Mouse (Mus musculus) embryonic facial prominence, embryonic 12.5 days (tissue): ENCODE measurements around the gene Olfr1211. TPM values are rescaled to one million over a fixed set of nuclear protein-coding genes. Genes with fewer than 3 reads are reported as not detected.

Experiments used
- ATAC-seq: fragments of 200-750 bp; cut with Nextera tagmentation; 2 replicates; pipeline ENCODE4 v1.8.0; 2017; ENCODE audit not compliant: insufficient number of reproducible peaks, insufficient read depth, low FRiP score, low TSS enrichment
- H3K27ac ChIP-seq: fragments of 300-500 bp; sonication (generic); 2 replicates; pipeline ENCODE4 v1.5.1; 2016; ENCODE audit warnings: mild to moderate bottlenecking
- H3K27me3 ChIP-seq: fragments of 300-500 bp; sonication (generic); 2 replicates; pipeline ENCODE4 v1.6.1; 2016; ENCODE audit warnings: mild to moderate bottlenecking, moderate library complexity
- H3K36me3 ChIP-seq: fragments of 300-500 bp; sonication (generic); 2 replicates; pipeline ENCODE4 v1.6.1; 2016; ENCODE audit warnings: mild to moderate bottlenecking
- H3K4me1 ChIP-seq: fragments of 300-500 bp; sonication (generic); 2 replicates; pipeline ENCODE4 v1.6.1; 2016
- H3K4me2 ChIP-seq: fragments of 300-500 bp; sonication (generic); replicated peaks from 2 replicates; pipeline ENCODE4 v1.6.1; 2016; ENCODE audit warnings: mild to moderate bottlenecking, moderate library complexity
- H3K4me3 ChIP-seq: fragments of 300-500 bp; sonication (generic); 2 replicates; pipeline ENCODE4 v1.5.1; 2016; ENCODE audit warnings: mild to moderate bottlenecking
- H3K9ac ChIP-seq: fragments of 300-500 bp; sonication (generic); 2 replicates; pipeline ENCODE4 v1.6.1; 2016; ENCODE audit warnings: mild to moderate bottlenecking, moderate library complexity
- H3K9me3 ChIP-seq: fragments of 300-500 bp; sonication (generic); 2 replicates; pipeline ENCODE4 v1.6.1; 2016; ENCODE audit warnings: mild to moderate bottlenecking, moderate library complexity
- WGBS: fragments of 180-500 bp; shearing (Covaris S2); methylation state at CpG from one replicate; pipeline ENCODE4 v1.1.7; 2016; 5-methylcytosine and 5-hydroxymethylcytosine counted together
- polyA plus RNA-seq: library from polyadenylated mRNA; unstranded; fragments of >200 nt; fragmentation: Nextera tagmentation; extraction: Ambion mirVana; gene quantifications from 2 replicates; pipeline ENCODE4 v1.2.1, GENCODE M21; 2016

Olfr1211 gene
- not detected in 2 replicates for polyA plus RNA-seq

- Histone ChIP-seq H3K9me3 (no peaks in the 10 kb centered on the region), H3K9ac (no peak within 1 kb of the TSS), H3K27me3 (no peaks in the 10 kb centered on the region), H3K27ac (no peak within 1 kb of the TSS), H3K36me3 (no peaks in the 10 kb centered on the region), H3K4me3 (no peak within 1 kb of the TSS), H3K4me2 (no peak within 1 kb of the TSS), H3K4me1 (no peaks in the 10 kb centered on the region)
- 82% methylated on average over 1 of the region's 1 CpGs for WGBS
- no peak for ATAC-seq
These were observed at the start of gene Olfr1211 for GRCm38 (mm10) chr2:88938011-88938410. Olfr1211 (minus strand) TSS chr2:88938111.

GRCm38 (mm10) chr2:88980181-88980580 lies 42.3 kb upstream of the Olfr1211 start, which contains the start of gene Gm13762:
Gm13762 (minus strand) TSS chr2:88980281.
- ATAC-seq, result no peak
- no peak within 1 kb of the TSS for H3K4me3 ChIP-seq
- WGBS, result 80% methylated on average over 1 of the region's 1 CpGs

GRCm38 (mm10) chr2:88953669-88954068 lies 15.8 kb upstream of the Olfr1211 start, which contains the start of gene Olfr1212:
Olfr1212 (plus strand) TSS chr2:88953969.
- no peak for ATAC-seq
- no peaks in the 10 kb centered on the region for H3K9me3 ChIP-seq
- H3K4me1 ChIP-seq, result no peaks in the 10 kb centered on the region
- no peaks in the 10 kb centered on the region for H3K27me3 ChIP-seq
- H3K4me2 ChIP-seq, result no peak within 1 kb of the TSS
- H3K27ac ChIP-seq, result no peak within 1 kb of the TSS
- no peak within 1 kb of the TSS for H3K4me3 ChIP-seq
- no peaks in the 10 kb centered on the region for H3K36me3 ChIP-seq
- no peak within 1 kb of the TSS for H3K9ac ChIP-seq

More at GRCm38 (mm10) chr2:88980181-88980580, 42.3 kb upstream of the Olfr1211 start, which contains the start of gene Gm13762:
- no peaks in the 10 kb centered on the region for H3K9me3 ChIP-seq
- H3K36me3 ChIP-seq, result no peaks in the 10 kb centered on the region
- H3K27me3 ChIP-seq, result no peaks in the 10 kb centered on the region
- no peak within 1 kb of the TSS for H3K9ac ChIP-seq
- no peak within 1 kb of the TSS for H3K4me2 ChIP-seq
- H3K27ac ChIP-seq, result no peak within 1 kb of the TSS
- H3K4me1 ChIP-seq, result no peaks in the 10 kb centered on the region

GRCm38 (mm10) chr2:88915057-88915456 lies 22.9 kb downstream of the Olfr1211 start, which contains the start of gene Olfr1209:
Olfr1209 (minus strand) TSS chr2:88915157.
- ATAC-seq, result no peak
- H3K27ac ChIP-seq, result no peak within 1 kb of the TSS
- H3K27me3 ChIP-seq, result no peaks in the 10 kb centered on the region
- H3K4me1 ChIP-seq, result no peaks in the 10 kb centered on the region
- no peak within 1 kb of the TSS for H3K4me2 ChIP-seq
- H3K9me3 ChIP-seq, result no peaks in the 10 kb centered on the region
- 85% methylated on average over 3 of the region's 3 CpGs for WGBS
- no peak within 1 kb of the TSS for H3K9ac ChIP-seq
- no peak within 1 kb of the TSS for H3K4me3 ChIP-seq
- no peaks in the 10 kb centered on the region for H3K36me3 ChIP-seq

GRCm38 (mm10) chr2:88902211-88902610 lies 35.7 kb downstream of the Olfr1211 start, which contains the start of gene Olfr1208:
Olfr1208 (minus strand) TSS chr2:88902311.
- Histone ChIP-seq H3K27ac (no peak within 1 kb of the TSS), H3K9me3 (no peaks in the 10 kb centered on the region), H3K4me1 (no peaks in the 10 kb centered on the region), H3K27me3 (no peaks in the 10 kb centered on the region), H3K36me3 (no peaks in the 10 kb centered on the region), H3K9ac (no peak within 1 kb of the TSS), H3K4me3 (no peak within 1 kb of the TSS), H3K4me2 (no peak within 1 kb of the TSS)
- no peak for ATAC-seq

Other genes starting within 250 kb of the Olfr1211 start
- gene Olfr1195, start 248.9 kb downstream of the Olfr1211 start, polyA plus RNA-seq, result not detected in 2 replicates
- not detected in 2 replicates for gene Olfr1196, start 233.5 kb downstream of the Olfr1211 start, polyA plus RNA-seq
- not detected in 2 replicates for gene Olfr1197, start 205.7 kb downstream of the Olfr1211 start, polyA plus RNA-seq
- gene Olfr1198, start 186.7 kb downstream of the Olfr1211 start, polyA plus RNA-seq, result not detected in 2 replicates
- not detected in 2 replicates for gene Olfr1199, start 177.6 kb downstream of the Olfr1211 start, polyA plus RNA-seq
- not detected in 2 replicates for gene Olfr1200, start 167.6 kb downstream of the Olfr1211 start, polyA plus RNA-seq
- not detected in 2 replicates for gene Olfr1201, start 145.1 kb downstream of the Olfr1211 start, polyA plus RNA-seq
- 0.04 TPM in 1 of 2 replicates, not detected in the other for gene Olfr1202, start 123.6 kb downstream of the Olfr1211 start, polyA plus RNA-seq
- not detected in 2 replicates for gene Olfr1205, start 108.4 kb downstream of the Olfr1211 start, polyA plus RNA-seq
- gene Olfr1204, start 88.8 kb downstream of the Olfr1211 start, polyA plus RNA-seq, result not detected in 2 replicates
- not detected in 2 replicates for gene Olfr1206, start 74.9 kb downstream of the Olfr1211 start, polyA plus RNA-seq
- gene Olfr1208, start 35.8 kb downstream of the Olfr1211 start, polyA plus RNA-seq, result not detected in 2 replicates
- gene Olfr1209, start 23.0 kb downstream of the Olfr1211 start, polyA plus RNA-seq, result not detected in 2 replicates
- gene Olfr1212, start 15.9 kb upstream of the Olfr1211 start, polyA plus RNA-seq, result not detected in 2 replicates
- not detected in 2 replicates for gene Gm13762, start 42.2 kb upstream of the Olfr1211 start, polyA plus RNA-seq
- gene Olfr1214, start 54.5 kb upstream of the Olfr1211 start, polyA plus RNA-seq, result not detected in 2 replicates
- not detected in 2 replicates for gene Olfr1215, start 68.9 kb upstream of the Olfr1211 start, polyA plus RNA-seq
- gene Olfr1216, start 80.2 kb upstream of the Olfr1211 start, polyA plus RNA-seq, result not detected in 2 replicates
- not detected in 2 replicates for gene Olfr1217, start 94.0 kb upstream of the Olfr1211 start, polyA plus RNA-seq
- gene Olfr1218, start 123.1 kb upstream of the Olfr1211 start, polyA plus RNA-seq, result not detected in 2 replicates
- gene Olfr1219, start 145.4 kb upstream of the Olfr1211 start, polyA plus RNA-seq, result not detected in 2 replicates
- 0.04 TPM in 1 of 2 replicates, not detected in the other for gene Olfr1220, start 168.7 kb upstream of the Olfr1211 start, polyA plus RNA-seq
- gene Olfr1221, start 179.2 kb upstream of the Olfr1211 start, polyA plus RNA-seq, result not detected in 2 replicates
- not detected in 2 replicates for gene Olfr1222, start 194.9 kb upstream of the Olfr1211 start, polyA plus RNA-seq
- not detected in 2 replicates for gene Olfr1223, start 213.4 kb upstream of the Olfr1211 start, polyA plus RNA-seq
- gene Olfr1224-ps1, start 226.0 kb upstream of the Olfr1211 start, polyA plus RNA-seq, result not detected in 2 replicates
- not detected in 2 replicates for gene Olfr1225, start 236.6 kb upstream of the Olfr1211 start, polyA plus RNA-seq